Mouse (Mus musculus) thymus, postnatal 10 days (tissue): ENCODE measurements around the gene Micu1.

Experiments used
- DNase-seq, 2 experiments: peaks; one replicate each; pipeline ENCODE4 v3.0.0; 2021; ENCODE audit warnings: low spot score in 2 of 2

Micu1 gene

DNA sequence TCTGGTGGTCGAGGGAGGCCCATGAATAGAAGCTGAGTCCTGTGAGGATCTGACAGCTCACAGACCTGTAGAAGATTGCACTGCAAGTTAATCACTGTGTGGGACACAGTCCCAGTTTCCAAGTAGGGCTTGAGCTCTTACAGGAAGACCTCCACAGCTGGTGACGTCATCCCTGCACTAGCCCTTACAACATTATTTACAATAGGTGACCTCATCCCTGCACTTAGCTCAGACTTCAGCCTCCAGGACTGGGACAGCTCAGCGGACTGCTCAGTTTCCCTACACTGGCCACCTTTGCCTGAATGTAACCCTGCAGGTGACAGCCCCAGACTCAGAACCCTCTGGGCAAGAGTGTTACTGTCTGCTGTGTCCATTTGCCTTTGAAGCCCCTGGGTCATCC lies 75.0 kb downstream of the Micu1 start:
- no peak for DNase-seq

- no peak for DNase-seq
Measured at GRCm38 (mm10) chr10:59778137-59778710, 75.9 kb downstream of the Micu1 start.

GRCm38 (mm10) chr10:59780698-59781097 lies 78.4 kb downstream of the Micu1 start:
- no peak for DNase-seq

DNA sequence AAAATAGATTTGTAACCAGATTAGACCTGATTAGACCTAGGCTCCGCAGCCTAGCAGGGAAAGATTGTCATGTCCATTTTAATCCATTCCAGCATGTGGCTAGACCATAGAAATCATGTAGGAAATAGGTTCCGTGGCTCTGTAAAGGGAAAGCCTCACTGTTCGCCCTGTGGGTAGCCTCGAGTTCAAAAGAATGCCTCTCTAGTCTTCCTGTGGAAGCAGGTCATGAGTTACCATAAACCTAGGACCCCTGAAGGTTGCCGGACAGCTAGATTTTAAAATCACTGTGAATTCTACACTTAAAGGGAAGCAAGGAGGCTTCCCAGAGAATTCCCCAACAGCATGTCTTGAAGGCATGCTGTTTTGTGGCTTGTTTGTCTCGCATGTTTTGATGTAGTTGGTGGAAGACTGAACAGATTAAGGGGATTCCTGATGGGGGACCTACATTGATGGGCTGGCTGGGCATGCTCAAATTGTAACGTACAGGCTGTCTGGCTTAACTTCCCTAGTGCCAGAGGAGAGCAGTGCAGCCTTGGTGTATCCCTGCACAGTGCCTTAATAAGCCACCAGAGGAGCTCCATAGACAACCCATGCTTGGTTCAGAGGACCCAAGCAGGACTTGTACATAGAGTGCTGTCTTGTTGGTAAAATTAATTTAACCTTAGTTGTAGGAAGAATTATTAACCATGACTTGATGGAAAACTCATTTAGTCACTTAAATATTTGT lies 79.1 kb downstream of the Micu1 start:
- no peak for DNase-seq

DNA sequence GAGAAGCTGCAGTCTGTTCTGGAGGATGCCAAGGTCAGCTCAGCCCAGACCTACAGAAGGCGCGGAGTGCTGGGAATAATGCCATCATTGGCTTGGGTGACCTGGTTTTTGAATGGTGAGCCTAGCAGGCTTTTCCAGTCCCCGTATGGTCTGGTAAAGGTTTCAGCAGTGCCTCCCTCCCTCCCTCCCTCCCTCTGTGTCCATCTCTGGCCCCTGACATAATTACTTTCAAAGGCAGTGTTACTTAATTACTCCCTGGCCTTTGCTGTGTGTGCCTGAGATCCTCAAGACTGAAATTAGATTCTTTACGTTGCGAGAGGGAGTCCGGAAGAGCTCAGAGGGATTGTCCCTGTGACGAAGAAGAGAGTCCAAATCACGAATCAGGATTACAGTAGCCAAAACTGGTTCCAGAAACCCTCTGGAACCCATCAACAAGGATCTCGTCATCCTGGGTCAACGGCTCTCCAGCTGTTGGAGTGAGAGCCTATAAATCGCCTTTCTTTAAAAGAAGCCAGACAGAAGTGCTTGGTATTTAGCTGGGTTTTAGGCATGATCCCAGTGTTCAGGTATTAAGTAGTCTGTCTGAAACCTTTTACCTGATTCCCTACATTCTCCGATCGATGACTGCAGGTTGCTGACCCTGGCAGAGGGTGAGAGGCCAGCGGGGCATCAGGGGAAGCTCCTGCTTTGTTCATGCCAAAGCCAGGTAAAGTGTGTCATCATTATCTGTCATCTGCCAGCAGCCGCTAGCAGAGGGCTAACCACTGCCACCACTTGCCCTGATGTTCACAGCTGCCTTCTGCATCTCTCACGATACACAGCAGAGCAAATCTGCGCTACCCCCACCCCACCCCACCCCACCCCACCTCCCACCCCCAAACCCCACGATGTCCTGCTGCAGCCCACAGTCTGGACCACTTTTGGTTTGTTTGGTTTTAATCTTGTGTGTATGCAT lies 82.7 kb downstream of the Micu1 start:
- DNase-seq, result no peak

DNA sequence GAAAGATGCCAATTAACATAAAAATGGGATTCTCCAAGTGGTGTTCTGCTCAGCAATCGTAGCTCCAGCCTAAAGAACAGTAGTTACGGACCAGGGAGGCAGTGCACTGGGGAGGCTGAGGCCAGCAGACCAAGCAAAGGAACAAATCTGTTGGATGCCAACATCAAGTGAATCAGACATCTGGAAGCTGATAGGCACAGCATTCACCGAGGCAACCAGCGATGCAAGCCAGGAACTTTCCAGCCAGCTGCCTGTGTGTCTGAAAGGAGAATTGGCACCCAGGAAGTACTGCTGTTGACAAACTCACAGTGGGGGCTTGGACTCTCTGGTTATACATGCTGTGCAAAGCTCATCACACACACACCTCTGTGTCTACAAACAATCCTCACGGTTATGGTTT lies 84.0 kb downstream of the Micu1 start:
- DNase-seq, result no peak

DNA sequence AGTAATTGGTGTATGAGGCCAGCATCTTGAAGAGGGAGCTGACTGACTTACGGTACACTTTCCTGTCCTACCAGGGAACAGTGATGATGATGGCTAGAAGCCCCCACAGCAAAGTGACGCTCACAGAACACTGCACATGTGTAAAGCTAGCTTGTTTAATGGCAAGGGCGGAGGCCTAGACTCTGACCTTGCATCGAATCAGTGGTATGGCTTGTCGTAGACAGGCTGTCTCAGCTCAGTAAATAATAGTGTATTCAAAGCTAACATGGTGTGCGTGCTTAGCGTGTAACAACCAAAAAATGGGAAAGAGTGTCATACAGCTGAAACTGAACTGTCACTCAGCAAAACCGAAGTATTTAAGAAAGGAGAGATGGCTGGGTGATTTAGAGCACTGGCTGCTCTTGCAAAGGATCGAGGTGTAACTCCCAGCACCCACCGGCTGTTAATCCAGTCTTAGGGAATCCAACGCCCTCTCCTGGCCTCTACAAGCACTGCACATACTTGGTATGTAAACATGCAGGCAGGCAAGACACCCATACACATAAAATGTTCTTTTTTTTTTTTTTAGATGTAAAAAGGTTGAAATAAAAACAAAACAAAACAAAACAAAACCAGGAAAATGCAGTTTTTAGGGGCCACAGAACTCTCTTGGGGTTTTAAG lies 85.0 kb downstream of the Micu1 start:
- no peak for DNase-seq

DNA sequence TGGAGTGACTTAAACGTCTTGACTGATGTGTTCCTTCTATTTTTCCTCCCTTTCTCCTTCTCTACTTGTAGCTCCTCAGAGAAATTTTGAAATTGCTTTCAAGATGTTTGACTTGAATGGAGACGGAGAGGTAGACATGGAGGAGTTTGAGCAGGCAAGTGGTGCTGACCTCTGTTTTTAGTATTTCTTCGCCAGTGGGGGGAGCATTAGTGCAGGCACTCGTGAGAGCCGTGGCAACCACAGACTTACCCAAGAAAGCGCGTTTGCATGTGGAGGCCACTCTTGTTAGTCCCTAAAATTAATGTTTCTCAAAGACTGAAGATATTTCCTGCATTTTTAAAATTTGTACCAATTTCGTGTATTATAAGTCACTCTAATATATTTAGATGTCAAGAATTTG lies 85.6 kb downstream of the Micu1 start:
- DNase-seq, result no peak

- DNase-seq, result no peak
Measured at GRCm38 (mm10) chr10:59790291-59790929, 88.1 kb downstream of the Micu1 start.

DNA sequence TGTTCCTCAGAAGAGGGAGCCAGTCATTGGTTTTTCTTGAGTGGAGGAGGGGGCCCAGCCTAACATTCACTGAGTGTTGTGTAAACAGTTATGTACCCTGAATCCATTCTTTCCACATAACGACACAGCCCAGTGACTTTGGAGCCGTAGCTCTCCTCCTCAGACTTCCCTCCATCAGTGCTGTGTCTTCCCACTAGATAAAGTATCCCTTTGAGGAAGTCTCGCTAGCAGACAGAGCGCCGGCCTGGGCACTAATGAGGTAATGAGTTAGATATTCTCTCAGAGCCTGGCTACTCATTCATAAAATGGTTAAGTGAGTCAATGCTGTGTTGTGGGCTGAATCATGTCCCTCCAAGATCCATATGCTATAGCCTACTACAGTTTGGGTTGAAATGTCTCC lies 89.6 kb downstream of the Micu1 start:
- DNase-seq, result no peak

DNA sequence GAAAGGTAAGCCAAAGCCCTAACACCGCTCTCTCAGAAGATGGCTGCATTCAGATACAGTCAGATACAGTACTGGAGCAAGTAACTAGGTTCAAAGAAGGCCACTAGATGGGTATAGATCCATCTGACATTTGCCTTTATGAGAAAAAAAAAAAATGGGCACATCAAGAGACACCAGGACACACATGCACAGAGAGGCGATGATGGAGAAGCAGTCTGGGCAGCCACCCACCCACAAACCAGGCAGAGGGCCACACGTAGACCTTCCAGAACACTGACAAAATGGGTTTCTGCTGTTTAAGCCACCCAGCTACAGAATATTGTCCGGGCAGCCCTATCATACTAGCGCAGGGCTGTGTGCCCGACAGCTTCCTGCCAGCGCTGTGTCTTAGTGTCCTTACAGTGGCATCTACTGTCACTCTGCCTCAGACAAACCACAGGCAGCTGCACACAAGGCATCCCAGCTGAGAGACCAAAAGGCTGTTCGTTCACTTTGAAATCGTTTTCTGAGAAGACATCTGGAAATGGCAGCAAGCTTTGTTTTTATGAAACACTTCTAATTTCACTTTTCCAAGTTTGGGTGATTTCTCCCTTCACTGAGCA lies 90.4 kb downstream of the Micu1 start:
- DNase-seq, result peak; percentile 59 to 63

- DNase-seq, result no peak
Measured at GRCm38 (mm10) chr10:59793454-59793853, 91.2 kb downstream of the Micu1 start.

GRCm38 (mm10) chr10:59795085-59795484 lies 92.8 kb downstream of the Micu1 start:
- no peak for DNase-seq

DNA sequence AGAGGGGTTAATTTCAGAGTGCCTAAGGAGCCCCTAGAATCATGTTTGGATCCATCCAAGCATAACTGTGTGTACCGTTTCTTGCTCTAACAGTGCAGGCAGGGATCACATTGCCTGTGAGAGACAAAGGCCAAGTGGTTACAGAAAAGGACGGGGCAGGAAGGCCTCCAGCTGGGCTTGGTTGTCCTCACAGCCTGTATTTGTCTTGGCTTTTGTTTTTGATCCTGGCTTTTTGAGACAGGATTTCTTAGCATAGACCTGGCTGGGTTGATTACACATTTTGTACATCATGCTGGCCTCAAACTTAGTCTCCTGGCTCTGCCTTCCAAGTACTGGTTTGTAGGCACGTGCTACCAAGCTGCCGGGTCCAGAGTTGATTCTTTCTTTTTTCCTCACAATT lies 93.6 kb downstream of the Micu1 start:
- no peak for DNase-seq

GRCm38 (mm10) chr10:59798371-59798770 lies 96.1 kb downstream of the Micu1 start:
- DNase-seq, result no peak

DNA sequence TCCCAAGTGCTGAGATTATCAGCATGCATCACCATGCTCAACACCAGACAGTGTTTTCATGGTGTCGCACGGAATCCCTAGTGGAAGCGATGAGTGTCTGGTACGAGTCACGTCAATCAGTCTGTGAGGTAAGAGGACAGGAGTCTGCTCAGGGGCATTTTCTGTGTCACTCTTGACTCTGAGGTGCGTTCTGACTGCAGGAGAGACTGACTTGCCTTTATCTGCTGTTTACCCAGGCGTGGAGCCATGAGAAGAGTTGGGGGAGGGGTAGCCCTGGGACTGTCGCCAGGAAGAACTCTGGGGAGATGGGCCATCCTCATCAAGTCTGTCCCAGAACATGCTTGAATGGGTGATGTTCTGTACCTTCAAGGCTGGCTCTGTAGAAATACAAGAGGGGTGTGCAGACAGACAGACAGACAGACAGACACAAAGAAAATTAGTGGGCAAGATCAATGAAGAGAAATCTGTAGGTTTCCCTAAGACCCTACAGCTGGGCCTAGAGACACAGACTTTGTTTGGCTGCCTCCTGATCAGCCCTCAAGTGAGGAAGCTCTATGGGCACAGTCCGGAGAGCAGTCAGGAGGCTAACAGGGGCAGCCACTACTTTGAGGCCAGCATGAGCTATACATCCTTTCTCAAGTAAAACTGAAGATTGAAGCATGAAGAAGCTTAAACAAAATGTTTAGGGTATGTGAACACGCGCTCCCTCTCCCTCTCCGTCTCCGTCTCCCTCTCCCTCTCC lies 97.2 kb downstream of the Micu1 start:
- DNase-seq, result no peak

- DNase-seq, result no peak
Measured at GRCm38 (mm10) chr10:59800159-59800558, 97.9 kb downstream of the Micu1 start.

DNA sequence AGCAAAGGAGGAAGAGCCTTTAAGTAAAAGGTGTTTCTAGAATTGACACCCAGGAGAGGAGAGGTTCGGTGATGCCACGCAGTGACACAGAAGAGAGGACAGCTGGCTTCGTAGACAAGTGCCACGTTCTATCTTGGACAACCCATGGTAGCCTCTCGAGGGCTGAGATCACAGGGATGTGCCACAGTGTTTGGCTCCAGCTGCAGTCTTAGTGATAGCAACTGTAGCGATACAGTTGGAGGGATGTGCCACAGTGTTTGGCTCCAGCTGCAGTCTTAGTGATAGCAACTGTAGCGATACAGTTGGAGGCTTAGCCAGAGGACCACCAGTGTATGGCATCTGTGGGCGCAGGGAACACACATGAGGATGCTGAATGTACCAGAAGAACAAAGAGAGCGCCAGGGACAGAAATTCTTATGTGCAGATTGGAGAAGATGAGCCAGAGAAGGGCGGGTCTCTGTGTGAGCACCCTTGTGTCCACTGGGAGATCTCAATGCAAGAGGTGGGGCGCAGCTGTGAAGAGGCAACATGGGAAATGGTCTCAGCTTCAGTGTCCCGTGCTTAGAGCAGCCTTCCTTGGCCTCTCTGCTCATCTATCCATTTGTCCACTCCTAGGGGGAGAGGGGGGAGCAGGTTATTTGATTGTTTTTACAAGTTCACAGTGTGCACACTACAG lies 98.7 kb downstream of the Micu1 start:
- no peak for DNase-seq

- DNase-seq, result no peak
Measured at GRCm38 (mm10) chr10:59808677-59809076, 106.4 kb downstream of the Micu1 start.
